Mouse (Mus musculus) olfactory bulb, adult 2 months (tissue): ENCODE measurements around the gene Wdr47. TPM values are rescaled to one million over a fixed set of nuclear protein-coding genes. Genes with fewer than 3 reads are reported as not detected.

Source experiments
- H3K27ac ChIP-seq: fragments of 200-500 bp; 2 replicates; pipeline ENCODE4 v1.5.1; 2012; ENCODE audit warnings: low read depth, low read length; ENCODE audit not compliant: insufficient read depth
- H3K4me1 ChIP-seq: fragments of 200-500 bp; 2 replicates; pipeline ENCODE4 v1.6.1; 2012; ENCODE audit warnings: low read length; ENCODE audit not compliant: control insufficient read depth, insufficient read depth
- H3K4me3 ChIP-seq: fragments of 200-500 bp; 2 replicates; pipeline ENCODE4 v1.5.1; 2012; ENCODE audit warnings: mild to moderate bottlenecking, low read depth, low read length, moderate library complexity; ENCODE audit not compliant: insufficient read depth
- CTCF ChIP-seq: fragments of 200-500 bp; IDR thresholded peaks from 2 replicates; pipeline ENCODE4 v1.5.1; 2012; ENCODE audit warnings: low read depth, mild to moderate bottlenecking, low read length, moderate library complexity; ENCODE audit not compliant: insufficient read depth
- POLR2A ChIP-seq: fragments of 200-500 bp; IDR thresholded peaks from 2 replicates; pipeline ENCODE4 v1.6.1; 2012; ENCODE audit warnings: mild to moderate bottlenecking, low read depth, low read length, moderate library complexity; ENCODE audit not compliant: insufficient read depth
- WGBS: fragments of 180-500 bp; shearing (Covaris S2); methylation state at CpG from one replicate; pipeline ENCODE4 v1.1.7; 2018; 5-methylcytosine and 5-hydroxymethylcytosine counted together
- polyA plus RNA-seq: library from polyadenylated mRNA; stranded (reverse); fragments of >200 nt; gene quantifications from 2 replicates; pipeline ENCODE4 v1.2.4, GENCODE M21; 2012; ENCODE audit warnings: low replicate concordance; ENCODE audit not compliant: missing spikeins, insufficient read depth, insufficient read length

Gene Wdr47
- polyA plus RNA-seq, 1 experiment: not detected

- TF ChIP-seq POLR2A (no peak), CTCF (no peak)
- WGBS: 47% methylated on average over 6 of the region's 6 CpGs
- Histone ChIP-seq H3K4me1 (peaks cover 6% of the 10 kb centered on the region; the same call in 1 of the 2 replicates), H3K27ac (no peak overlapping the region), H3K4me3 (no peak overlapping the region)
Observed at GRCm38 (mm10) chr3:108689015-108689441, 97.9 kb downstream of the Wdr47 start.

- no peak overlapping the region for H3K27ac ChIP-seq
- WGBS: 44% methylated on average over 8 of the region's 8 CpGs
- no peak overlapping the region for H3K4me3 ChIP-seq
- no peak for TF ChIP-seq POLR2A
- no peak for TF ChIP-seq CTCF
- H3K4me1 ChIP-seq: peaks cover 6% of the 10 kb centered on the region; the same call in 1 of the 2 replicates
Observed at GRCm38 (mm10) chr3:108689446-108689845, 98.4 kb downstream of the Wdr47 start.

GRCm38 (mm10) chr3:108689979-108690378 lies 98.9 kb downstream of the Wdr47 start:
- no peak overlapping the region for H3K27ac ChIP-seq
- no peak overlapping the region for H3K4me3 ChIP-seq
- WGBS: 21% methylated on average over 4 of the region's 4 CpGs

GRCm38 (mm10) chr3:108694321-108694720 lies 103.2 kb downstream of the Wdr47 start:
- Histone ChIP-seq H3K4me1 (no peaks in the 10 kb centered on the region), H3K27ac (no peak overlapping the region), H3K4me3 (no peak overlapping the region)
- WGBS: 78% methylated on average over 9 of the region's 9 CpGs
- TF ChIP-seq CTCF (no peak), POLR2A (no peak)

More at GRCm38 (mm10) chr3:108689979-108690378, 98.9 kb downstream of the Wdr47 start:
- peaks cover 6% of the 10 kb centered on the region; the same call in 1 of the 2 replicates for H3K4me1 ChIP-seq
- TF ChIP-seq POLR2A (no peak), CTCF (no peak)

Other genes with a start within 250 kb of the Wdr47 start
- gene Mybphl, start 226.4 kb upstream of the Wdr47 start, polyA plus RNA-seq: not detected in 2 replicates
- gene Psrc1, start 207.4 kb upstream of the Wdr47 start, polyA plus RNA-seq: not detected in 2 replicates
- gene Celsr2, start 175.7 kb upstream of the Wdr47 start, polyA plus RNA-seq: not detected in 2 replicates
- gene Sars, start 146.1 kb upstream of the Wdr47 start, polyA plus RNA-seq: 343 TPM in 1 of 2 replicates, not detected in the other
- not detected in 2 replicates for gene 1700013F07Rik, start 57.1 kb upstream of the Wdr47 start, polyA plus RNA-seq
- not detected in 2 replicates for gene 5330417C22Rik, start 54.7 kb upstream of the Wdr47 start, polyA plus RNA-seq
- gene Tmem167b, start 28.8 kb upstream of the Wdr47 start, polyA plus RNA-seq: not detected in 2 replicates
- not detected in 2 replicates for gene Taf13, start 19.6 kb upstream of the Wdr47 start, polyA plus RNA-seq
- gene Clcc1, start 62.6 kb downstream of the Wdr47 start, polyA plus RNA-seq: not detected in 2 replicates
- not detected in 2 replicates for gene Gpsm2, start 131.0 kb downstream of the Wdr47 start, polyA plus RNA-seq
- not detected in 2 replicates for gene Aknad1, start 148.4 kb downstream of the Wdr47 start, polyA plus RNA-seq
- not detected in 2 replicates for gene Stxbp3, start 249.2 kb downstream of the Wdr47 start, polyA plus RNA-seq